Mouse (Mus musculus) heart, postnatal 0 days (tissue): ENCODE data around the gene Zfhx3. TPM values are rescaled to one million over a fixed set of nuclear protein-coding genes. Genes with fewer than 3 reads are reported as not detected.

Experiments used
- ATAC-seq: fragments of 200-750 bp; cut with Nextera tagmentation; 2 replicates; pipeline ENCODE4 v1.8.0; 2017; ENCODE audit warnings: low read depth, moderate number of reproducible peaks, moderate library complexity; ENCODE audit not compliant: insufficient read depth
- DNase-seq: peaks from one replicate; pipeline ENCODE4 v3.0.0-alpha.2; 2016; ENCODE audit warnings: low spot score
- H3K27ac ChIP-seq: fragments of 300-500 bp; sonication (generic); 2 replicates; pipeline ENCODE4 v1.5.1; 2014; ENCODE audit warnings: low read depth, mild to moderate bottlenecking
- H3K27me3 ChIP-seq: fragments of 300-500 bp; sonication (generic); 2 replicates; pipeline ENCODE4 v1.6.1; 2014; ENCODE audit warnings: low read length, mixed read lengths; ENCODE audit not compliant: control insufficient read depth, insufficient read depth
- H3K36me3 ChIP-seq: fragments of 300-500 bp; sonication (generic); replicated peaks from 2 replicates; pipeline ENCODE4 v1.6.1; 2014; ENCODE audit warnings: low read length, mixed read lengths; ENCODE audit not compliant: control insufficient read depth, insufficient read depth
- H3K4me1 ChIP-seq: fragments of 300-500 bp; sonication (generic); 2 replicates; pipeline ENCODE4 v1.6.1; 2014; ENCODE audit warnings: antibody characterized with exemption; ENCODE audit not compliant: control insufficient read depth, insufficient read depth
- H3K4me2 ChIP-seq: fragments of 300-500 bp; sonication (generic); 2 replicates; pipeline ENCODE4 v1.6.1; 2014; ENCODE audit warnings: low read depth, mild to moderate bottlenecking, low read length, moderate library complexity
- H3K4me3 ChIP-seq: fragments of 300-500 bp; sonication (generic); 2 replicates; pipeline ENCODE4 v1.5.1; 2014; ENCODE audit warnings: low read depth, low read length
- H3K9ac ChIP-seq: fragments of 300-500 bp; sonication (generic); replicated peaks from 2 replicates; pipeline ENCODE4 v1.6.1; 2014; ENCODE audit warnings: low read depth, low read length, mixed read lengths
- H3K9me3 ChIP-seq: fragments of 300-500 bp; sonication (generic); replicated peaks from 2 replicates; pipeline ENCODE4 v1.6.1; 2016; ENCODE audit warnings: low read length; ENCODE audit not compliant: control insufficient read depth
- CTCF ChIP-seq: IDR thresholded peaks from 2 replicates; pipeline ENCODE4 v1.5.1; 2016; ENCODE audit warnings: antibody characterized with exemption, control low read depth, low read depth
- EP300 ChIP-seq: IDR thresholded peaks from 2 replicates; pipeline ENCODE4 v1.6.1; 2016; ENCODE audit warnings: antibody characterized with exemption, low read depth
- WGBS: fragments of 180-500 bp; shearing (Covaris S2); extraction: QIAGEN DNeasy Blood & Tissue Kit; methylation state at CpG from one replicate; pipeline ENCODE4 v1.1.7; 2014; 5-methylcytosine and 5-hydroxymethylcytosine counted together
- polyA plus RNA-seq: library from polyadenylated mRNA; unstranded; fragments of >200 nt; fragmentation: Nextera tagmentation; extraction: Ambion mirVana; gene quantifications from 2 replicates; pipeline ENCODE4 v1.2.1, GENCODE M21; 2015
- total RNA-seq: library from RNA; depleted of rRNA; stranded (reverse); fragments of >200 nt; gene quantifications from 2 replicates; pipeline ENCODE4 v1.2.3, GENCODE M21; 2014; ENCODE audit warnings: low replicate concordance

Zfhx3 gene
- total and polyA plus RNA-seq, 2 experiments from 2014 or later = 2.0 to 2.5 TPM

DNA sequence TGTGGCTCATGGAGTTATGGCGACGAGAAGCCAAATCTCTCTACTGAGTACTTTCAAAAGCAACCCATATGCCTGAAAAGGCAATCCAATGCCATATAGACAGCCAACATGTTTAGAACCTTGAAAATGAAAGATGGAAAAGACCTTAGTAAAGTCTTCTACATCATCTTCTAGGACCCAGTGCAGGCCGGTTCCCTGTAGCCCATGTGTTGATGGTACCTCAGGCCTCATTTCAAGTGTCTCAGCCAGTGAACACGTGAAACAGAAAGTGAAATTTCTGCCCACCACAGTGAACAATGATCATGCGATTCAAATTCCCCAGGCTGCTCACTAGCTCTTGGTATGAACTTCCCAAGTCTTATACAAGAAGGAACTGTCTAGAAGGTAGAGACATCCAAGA is 637.9 kb downstream of the Zfhx3 start:
- 91% methylated on average over 5 of the region's 5 CpGs for WGBS
- TF ChIP-seq EP300 (no peak), CTCF (no peak)
- Histone ChIP-seq H3K4me3 (no peak overlapping the region), H3K27ac (no peak overlapping the region), H3K9me3 (no peaks in the 10 kb centered on the region), H3K36me3 (no peaks in the 10 kb centered on the region), H3K9ac (no peak overlapping the region), H3K4me1 (no peaks in the 10 kb centered on the region), H3K27me3 (no peaks in the 10 kb centered on the region), H3K4me2 (no peak overlapping the region)
- ATAC-seq = no peak
- DNase-seq = no peak

GRCm38 (mm10) chr8:108581557-108581956 is 639.1 kb downstream of the Zfhx3 start:
- H3K4me3 ChIP-seq = no peak overlapping the region
- H3K9me3 ChIP-seq = no peaks in the 10 kb centered on the region
- H3K4me2 ChIP-seq = no peak overlapping the region
- H3K4me1 ChIP-seq = no peaks in the 10 kb centered on the region
- TF ChIP-seq EP300 (no peak), CTCF (no peak)
- no peak overlapping the region for H3K27ac ChIP-seq
- ATAC-seq (no peak), DNase-seq (no peak)
- no peaks in the 10 kb centered on the region for H3K27me3 ChIP-seq
- WGBS = 67% methylated on average over 6 of the region's 6 CpGs
- H3K9ac ChIP-seq = no peak overlapping the region
- H3K36me3 ChIP-seq = no peaks in the 10 kb centered on the region

DNA sequence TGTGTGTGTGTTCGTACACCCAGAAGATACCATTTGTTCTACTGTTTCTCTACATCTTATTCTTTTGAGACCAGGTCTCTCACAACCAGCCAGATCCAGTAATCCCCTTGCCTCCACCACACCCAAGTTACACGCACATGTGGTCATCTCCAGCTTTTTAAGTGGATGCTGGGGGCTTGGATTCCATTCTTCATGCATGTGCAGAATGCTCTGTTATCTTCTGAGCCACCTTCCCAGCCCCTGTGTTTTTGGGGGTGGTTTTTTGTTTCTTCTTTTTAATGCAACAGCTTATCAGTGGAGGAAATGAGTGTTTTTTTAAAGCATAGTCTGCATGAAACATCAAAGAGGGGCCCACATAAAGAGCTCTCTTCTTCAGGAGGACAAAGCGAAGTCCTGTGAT is 639.8 kb downstream of the Zfhx3 start:
- H3K9me3 ChIP-seq = no peaks in the 10 kb centered on the region
- ATAC-seq (no peak), DNase-seq (no peak)
- no peak for TF ChIP-seq CTCF
- TF ChIP-seq EP300 = no peak
- no peak overlapping the region for H3K27ac ChIP-seq
- H3K4me1 ChIP-seq = no peaks in the 10 kb centered on the region
- 74% methylated on average over 3 of the region's 3 CpGs for WGBS
- H3K36me3 ChIP-seq = no peaks in the 10 kb centered on the region
- no peaks in the 10 kb centered on the region for H3K27me3 ChIP-seq
- H3K4me3 ChIP-seq = no peak overlapping the region
- no peak overlapping the region for H3K9ac ChIP-seq
- no peak overlapping the region for H3K4me2 ChIP-seq

GRCm38 (mm10) chr8:108583261-108583660 is 640.8 kb downstream of the Zfhx3 start:
- H3K4me1 ChIP-seq = no peaks in the 10 kb centered on the region
- 82% methylated on average over 4 of the region's 4 CpGs for WGBS
- ATAC-seq (no peak), DNase-seq (no peak)
- no peak for TF ChIP-seq EP300
- TF ChIP-seq CTCF = no peak
- no peaks in the 10 kb centered on the region for H3K36me3 ChIP-seq
- H3K9me3 ChIP-seq = no peaks in the 10 kb centered on the region
- H3K4me2 ChIP-seq = no peak overlapping the region
- no peak overlapping the region for H3K4me3 ChIP-seq
- H3K9ac ChIP-seq = no peak overlapping the region
- no peaks in the 10 kb centered on the region for H3K27me3 ChIP-seq
- no peak overlapping the region for H3K27ac ChIP-seq

GRCm38 (mm10) chr8:108583867-108584661 is 641.6 kb downstream of the Zfhx3 start:
- WGBS = 69% methylated on average over 9 of the region's 9 CpGs
- ATAC-seq = peak; percentile 44; the same call in 1 of the 2 replicates

GRCm38 (mm10) chr8:108584662-108584978 is 642.2 kb downstream of the Zfhx3 start:
- no peaks in the 10 kb centered on the region for H3K27me3 ChIP-seq
- 68% methylated on average over 4 of the region's 4 CpGs for WGBS
- H3K4me1 ChIP-seq = no peaks in the 10 kb centered on the region
- peak; percentile 27; the same call in 1 of the 2 replicates for ATAC-seq
- peak; percentile 29 for DNase-seq
- no peaks in the 10 kb centered on the region for H3K9me3 ChIP-seq
- no peak overlapping the region for H3K9ac ChIP-seq
- 0 out of 2 replicates have a peak overlapping the region, but pooled peaks have one; percentile 25 for H3K27ac ChIP-seq
- no peaks in the 10 kb centered on the region for H3K36me3 ChIP-seq
- TF ChIP-seq CTCF (no peak), EP300 (no peak)
- H3K4me2 ChIP-seq = no peak overlapping the region
- H3K4me3 ChIP-seq = no peak overlapping the region

More at GRCm38 (mm10) chr8:108583867-108584661, 641.6 kb downstream of the Zfhx3 start:
- no peaks in the 10 kb centered on the region for H3K9me3 ChIP-seq
- H3K27me3 ChIP-seq = no peaks in the 10 kb centered on the region
- H3K4me3 ChIP-seq = no peak overlapping the region
- H3K36me3 ChIP-seq = no peaks in the 10 kb centered on the region
- no peak overlapping the region for H3K4me2 ChIP-seq
- DNase-seq = no peak
- TF ChIP-seq CTCF = no peak
- TF ChIP-seq EP300 = no peak
- no peaks in the 10 kb centered on the region for H3K4me1 ChIP-seq
- no peak overlapping the region for H3K9ac ChIP-seq
- 0 out of 2 replicates have a peak overlapping the region, but pooled peaks have one; percentile 25 for H3K27ac ChIP-seq
